Mouse (Mus musculus): ENCODE measurements around the gene Slc35f5.

GRCm38 (mm10) chr1:125561841-125562240 lies 1.4 kb downstream of the Slc35f5 start:
- TF ChIP-seq POLR2A (IDR thresholded peaks at IDR 0.05; ENCODE audit: control insufficient read depth in 1 of 2, insufficient read depth in 1 of 2, low read depth in 1 of 2, low read length in 2 of 2, poor library complexity in 1 of 2): no peak
- TF ChIP-seq CTCF (IDR thresholded peaks at IDR 0.05 in 2 of 3, conservative IDR thresholded peaks at IDR 0.05 in 1 of 3; ENCODE audit: control insufficient read depth in 1 of 3, insufficient read depth in 1 of 3, low read depth in 2 of 3, low read length in 3 of 3, poor library complexity in 1 of 3, severe bottlenecking in 1 of 3): no peak
- TF ChIP-seq USF1 (IDR thresholded peaks at IDR 0.05; ENCODE audit: low read depth, low read length): no peak
- TF ChIP-seq ZNF384 (IDR thresholded peaks at IDR 0.05; ENCODE audit: low read depth, low read length): no peak
- no peak for TF ChIP-seq NRF1 (IDR thresholded peaks at IDR 0.05; ENCODE audit: insufficient read depth, low read depth, low read length, poor library complexity, severe bottlenecking)
- TF ChIP-seq ZKSCAN1 (IDR thresholded peaks at IDR 0.05; ENCODE audit: low read depth, low read length): no peak
- TF ChIP-seq MAFK (IDR thresholded peaks at IDR 0.05; ENCODE audit: borderline replicate concordance, low read depth, low read length): no peak
- TF ChIP-seq GABPA (IDR thresholded peaks at IDR 0.05; ENCODE audit: low read depth, low read length): no peak
- TF ChIP-seq GATA1 (IDR thresholded peaks at IDR 0.05; ENCODE audit: low read depth, low read length): no peak
- TF ChIP-seq UBTF (IDR thresholded peaks at IDR 0.05; ENCODE audit: borderline replicate concordance, insufficient read depth, low read depth, low read length): no peak
- TF ChIP-seq BHLHE40 (IDR thresholded peaks at IDR 0.05; ENCODE audit: borderline replicate concordance, low read depth, low read length): no peak
- TF ChIP-seq CHD1 (IDR thresholded peaks at IDR 0.05; ENCODE audit: low read depth, low read length): no peak
- no peak for TF ChIP-seq MXI1 (IDR thresholded peaks at IDR 0.05; ENCODE audit: low read depth, low read length)
- no peak for TF ChIP-seq CHD2 (IDR thresholded peaks at IDR 0.05; ENCODE audit: low read length)
